Mouse (Mus musculus) ovary, postnatal 14 days (tissue): ENCODE measurements around the gene Ramp2.

Experiments
- DNase-seq: peaks from one replicate; pipeline ENCODE4 v3.0.0; 2022; ENCODE audit warnings: low spot score

Gene Ramp2

DNA sequence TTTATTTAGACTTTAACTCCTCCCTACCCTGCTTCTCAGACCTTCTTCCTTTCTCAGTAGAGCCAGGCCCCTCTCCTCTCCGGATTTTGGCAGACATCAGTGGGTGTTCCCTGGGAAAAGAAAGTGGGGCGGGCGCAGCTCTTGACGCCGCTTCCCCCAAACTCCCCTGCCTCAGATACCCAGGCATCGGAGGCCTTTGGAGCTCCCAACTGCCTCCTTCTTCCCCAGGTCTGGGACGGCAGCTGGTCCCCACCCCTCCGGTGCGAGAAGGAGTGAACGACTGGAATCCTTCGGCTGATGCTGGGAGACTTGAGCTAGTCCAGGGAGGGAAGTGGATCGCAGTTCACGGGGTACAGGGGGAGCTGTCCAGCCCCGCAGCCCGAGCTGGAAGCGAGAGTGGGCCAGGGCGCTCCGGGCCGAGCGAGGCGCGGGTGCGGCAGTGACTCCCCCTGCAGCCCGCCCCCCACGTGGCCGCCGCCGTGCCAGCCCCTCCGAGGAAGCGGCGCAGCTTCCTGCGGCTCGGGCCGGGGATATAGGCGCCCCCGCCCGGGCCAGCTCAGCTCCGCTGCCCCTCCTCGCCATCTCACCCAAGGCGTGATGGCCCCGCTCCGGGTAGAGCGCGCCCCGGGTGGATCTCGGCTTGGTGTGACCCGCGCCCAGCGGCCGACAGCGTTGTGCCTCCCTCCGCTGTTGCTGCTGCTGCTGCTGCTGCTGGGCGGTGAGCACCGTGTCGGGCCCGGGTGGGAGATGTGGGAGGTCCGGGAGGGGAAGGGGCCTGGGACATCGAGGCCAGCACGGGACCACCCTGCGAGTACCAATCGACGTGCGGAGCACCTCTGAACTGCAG is at the start of gene Ramp2:
Gene Ramp2, plus strand, starts transcription at position 174 of the 847 bp plus-strand sequence.
- DNase-seq, result no peak

DNA sequence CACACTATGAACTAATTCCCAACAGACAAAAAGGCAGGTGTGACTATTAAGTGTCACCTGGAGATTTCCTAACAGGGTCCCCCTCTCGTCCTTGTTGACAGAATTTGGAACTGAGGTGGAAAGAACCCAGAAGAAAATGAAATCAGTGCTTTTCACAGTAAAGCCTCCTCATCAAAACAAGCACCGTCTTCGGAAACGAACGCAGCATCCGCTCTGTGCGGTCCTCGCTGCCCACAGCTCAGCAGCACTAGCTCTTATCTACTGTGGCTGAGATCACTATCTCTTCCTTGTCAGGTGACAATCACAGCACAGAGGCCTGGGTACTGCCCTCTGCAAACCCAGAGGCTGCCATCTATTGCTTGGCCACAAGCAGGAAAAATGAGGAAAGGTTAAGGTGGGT is 49.7 kb upstream of the Ramp2 start:
- no peak for DNase-seq

DNA sequence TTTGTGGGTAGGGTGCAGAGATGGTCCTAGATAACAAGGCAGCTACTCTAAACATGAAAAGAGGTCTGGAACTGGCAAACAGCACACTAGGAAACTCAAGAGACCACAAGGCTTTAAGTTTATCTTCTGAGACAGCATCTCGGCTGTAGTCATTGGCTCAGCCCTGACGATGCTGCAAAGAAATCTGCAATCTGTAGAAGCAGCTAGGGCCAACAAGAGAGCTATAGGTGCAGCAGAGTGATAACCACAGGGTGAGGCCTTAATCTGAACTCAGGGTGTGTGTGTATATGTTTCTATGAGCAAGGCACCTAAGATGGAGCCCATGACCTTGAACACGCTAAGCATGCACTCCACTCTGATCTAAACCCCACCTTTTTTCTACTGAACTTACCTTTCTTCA is 46.3 kb upstream of the Ramp2 start:
- no peak for DNase-seq

DNA sequence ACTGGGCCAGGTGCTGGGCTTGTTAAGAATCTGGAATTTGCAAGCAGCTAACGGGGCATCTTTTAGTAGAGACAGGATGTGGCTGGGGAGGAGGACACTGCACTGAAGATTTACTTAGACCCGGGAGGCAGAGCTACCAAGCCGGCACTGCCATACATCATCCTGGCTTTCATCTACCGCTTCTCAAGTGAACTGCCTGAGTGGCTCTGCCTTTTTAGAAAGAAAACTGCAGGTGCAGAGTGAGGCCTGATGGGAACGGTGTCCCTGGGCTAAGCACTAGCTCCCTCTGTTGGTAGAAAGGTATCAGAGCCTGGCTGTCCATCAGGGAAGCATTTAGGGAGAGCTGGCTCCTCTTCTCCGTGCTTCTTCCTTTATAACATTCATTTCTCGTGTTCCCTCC is 44.8 kb upstream of the Ramp2 start:
- DNase-seq, result no peak

DNA sequence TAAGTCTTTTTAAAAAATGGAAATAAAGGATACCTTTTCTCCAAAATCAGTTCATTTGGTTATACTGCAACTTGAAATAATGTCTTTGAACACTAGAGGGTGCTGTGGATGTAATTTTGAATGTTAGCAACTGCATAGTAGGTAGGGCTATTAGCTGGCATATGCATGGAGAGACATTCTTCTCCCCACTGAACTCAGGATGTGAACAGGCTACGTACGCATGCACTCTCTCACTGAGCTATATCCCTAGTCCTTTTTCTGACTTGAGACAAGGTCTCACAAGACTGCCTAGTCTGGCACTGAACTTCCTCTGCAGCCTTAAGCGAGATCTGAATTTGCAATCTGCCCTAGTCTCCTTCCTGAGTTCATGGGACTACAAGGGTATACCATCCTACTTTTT is 33.9 kb upstream of the Ramp2 start:
- peak; percentile 31 for DNase-seq

DNA sequence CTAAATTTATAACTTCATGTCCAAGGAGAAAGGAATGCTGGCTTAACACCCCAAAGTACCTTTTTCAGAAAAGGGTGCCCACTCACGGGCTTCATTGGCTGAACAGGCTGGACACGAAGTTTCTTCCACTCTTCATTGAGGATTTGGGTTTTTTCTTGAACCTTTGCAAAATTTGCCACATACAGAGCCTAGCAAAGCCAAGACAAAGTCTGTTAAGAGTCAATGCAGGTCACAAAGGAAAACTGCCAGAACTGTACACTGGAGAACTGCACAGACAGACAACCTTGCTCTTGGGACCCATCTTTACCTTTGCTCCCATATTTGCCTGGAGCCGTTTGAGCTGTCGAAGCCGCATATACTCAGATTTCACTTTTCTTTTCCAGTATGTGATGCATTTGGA is 28.9 kb upstream of the Ramp2 start:
- DNase-seq, result no peak

DNA sequence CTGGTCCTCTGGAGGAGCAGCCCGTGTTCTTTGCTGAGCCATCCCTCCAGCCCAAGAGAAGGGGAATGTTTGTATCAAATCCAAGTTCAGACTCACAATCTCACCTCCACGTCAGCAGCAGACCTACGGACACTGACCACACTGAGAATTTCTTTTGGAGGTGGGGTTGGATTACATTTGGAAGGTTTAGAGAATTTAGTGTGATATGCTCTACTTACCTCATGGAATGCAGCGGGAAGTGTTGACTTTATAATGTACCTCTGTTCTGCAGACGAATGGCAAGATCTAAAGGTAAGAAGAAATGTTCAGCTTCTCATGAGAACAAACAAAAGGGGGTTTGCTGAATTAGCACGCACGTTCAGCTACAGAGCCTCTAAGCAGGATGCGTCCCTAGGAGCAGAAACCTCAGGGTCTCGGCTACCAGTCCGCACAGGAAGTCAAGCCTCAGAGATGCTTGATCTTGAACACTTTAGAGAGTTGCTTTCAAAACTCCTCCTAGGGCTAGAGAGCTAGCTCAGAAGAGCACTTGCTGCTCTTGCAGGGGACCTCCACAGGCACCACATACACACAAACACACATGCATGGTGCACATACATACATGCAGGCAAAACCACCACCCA is 27.3 kb upstream of the Ramp2 start:
- no peak for DNase-seq

DNA sequence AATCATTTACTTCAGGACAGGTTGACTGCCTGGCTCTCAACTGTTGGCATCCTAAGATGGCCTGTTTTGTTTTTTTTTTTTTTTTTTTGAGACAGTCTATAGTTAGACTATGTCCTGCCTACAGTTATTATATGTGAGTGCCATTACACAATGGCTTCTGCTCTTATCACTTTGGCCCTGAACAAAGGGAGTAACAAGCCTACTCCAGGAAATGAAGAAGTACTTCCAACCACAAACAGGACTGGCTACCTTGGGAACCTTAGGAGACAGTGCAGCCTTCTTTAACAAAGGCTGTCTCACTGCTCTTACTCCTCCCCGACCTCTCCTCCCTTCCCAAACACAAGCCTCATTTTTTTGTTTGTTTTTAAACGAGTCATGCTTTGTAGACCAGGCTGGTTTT is 25.0 kb upstream of the Ramp2 start:
- no peak for DNase-seq

DNA sequence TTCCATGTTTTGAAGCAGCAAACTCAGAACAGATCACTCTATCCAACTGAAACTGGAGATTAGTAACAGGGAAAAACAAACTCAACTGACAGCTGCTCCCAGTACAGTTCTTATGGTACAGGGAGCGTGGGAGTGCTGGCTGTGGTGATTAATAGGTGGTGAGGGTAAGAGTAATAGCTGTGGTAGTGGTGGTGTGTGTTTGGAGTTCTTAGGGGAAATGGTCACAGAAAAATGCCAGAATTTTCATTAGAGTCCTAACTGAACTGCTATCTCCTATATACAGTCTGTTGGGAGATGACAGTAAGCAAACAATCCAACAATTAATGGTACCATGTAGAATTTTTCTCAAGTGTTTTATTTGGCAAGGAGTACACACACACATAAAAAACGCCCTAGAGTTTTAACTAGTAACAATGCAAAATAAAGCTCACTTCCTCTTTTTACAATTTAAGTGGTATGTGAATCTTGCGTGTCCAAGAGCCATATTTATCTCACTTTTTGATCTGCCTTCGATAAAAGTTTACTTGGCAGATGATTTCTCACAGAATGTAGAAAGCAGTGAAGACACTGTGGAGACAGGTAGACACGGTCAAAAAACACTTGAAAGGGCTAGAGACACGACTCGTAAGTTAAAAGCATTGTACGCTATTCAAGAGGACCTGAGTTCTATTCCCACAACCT is 24.4 kb upstream of the Ramp2 start:
- DNase-seq, result no peak

DNA sequence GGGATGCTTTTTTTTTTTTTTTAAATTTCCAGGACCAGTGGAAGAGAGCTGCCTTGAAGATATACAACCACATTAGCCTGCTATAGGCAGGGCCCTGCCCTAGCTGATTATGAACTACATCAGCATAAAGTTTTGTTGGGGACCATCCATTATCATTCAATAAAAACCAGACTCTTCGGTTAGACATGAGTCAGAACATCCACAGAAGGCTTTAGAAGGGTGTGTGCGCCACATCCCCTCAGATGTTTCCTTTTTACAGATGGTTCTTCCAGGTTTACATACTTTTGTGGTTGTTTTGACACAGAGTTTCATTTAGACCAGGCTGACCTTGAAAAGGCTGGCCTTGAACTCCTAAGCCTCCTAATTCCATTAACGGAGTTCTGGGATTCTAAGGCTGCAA is 21.5 kb upstream of the Ramp2 start:
- no peak for DNase-seq

DNA sequence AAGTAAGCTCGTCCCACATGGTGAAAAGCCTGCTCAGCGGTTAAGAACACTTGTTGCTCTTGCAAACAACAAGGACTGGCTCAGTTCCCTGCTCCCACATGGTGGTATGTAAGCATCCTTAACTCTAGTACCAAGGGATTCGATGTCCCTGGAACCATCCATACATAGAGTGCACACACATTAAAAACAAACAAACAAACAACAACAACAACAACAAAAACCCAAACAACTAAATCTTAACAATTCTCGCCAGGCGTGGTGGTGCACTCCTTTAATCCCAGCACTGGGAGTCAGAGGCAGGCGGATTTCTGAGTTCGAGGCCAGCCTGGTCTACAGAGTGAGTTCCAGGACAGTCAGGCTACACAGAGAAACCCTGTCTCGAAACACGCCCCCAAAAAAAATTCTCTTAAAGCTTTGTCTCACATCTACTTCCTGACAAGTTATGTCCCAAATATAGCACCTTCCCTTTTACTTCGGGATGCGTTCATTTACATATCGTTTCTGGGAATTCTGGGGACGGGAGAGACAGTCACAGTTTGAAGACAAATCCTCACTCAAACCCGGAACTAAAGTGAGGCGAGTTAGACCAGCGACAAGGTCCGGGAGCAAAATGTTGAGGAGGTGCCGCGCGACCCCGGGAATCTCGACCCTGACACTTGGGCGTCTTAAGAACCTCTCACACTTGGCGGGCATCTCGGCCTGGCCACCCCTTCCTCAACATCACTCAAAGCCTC is 20.3 kb upstream of the Ramp2 start:
- no peak for DNase-seq

DNA sequence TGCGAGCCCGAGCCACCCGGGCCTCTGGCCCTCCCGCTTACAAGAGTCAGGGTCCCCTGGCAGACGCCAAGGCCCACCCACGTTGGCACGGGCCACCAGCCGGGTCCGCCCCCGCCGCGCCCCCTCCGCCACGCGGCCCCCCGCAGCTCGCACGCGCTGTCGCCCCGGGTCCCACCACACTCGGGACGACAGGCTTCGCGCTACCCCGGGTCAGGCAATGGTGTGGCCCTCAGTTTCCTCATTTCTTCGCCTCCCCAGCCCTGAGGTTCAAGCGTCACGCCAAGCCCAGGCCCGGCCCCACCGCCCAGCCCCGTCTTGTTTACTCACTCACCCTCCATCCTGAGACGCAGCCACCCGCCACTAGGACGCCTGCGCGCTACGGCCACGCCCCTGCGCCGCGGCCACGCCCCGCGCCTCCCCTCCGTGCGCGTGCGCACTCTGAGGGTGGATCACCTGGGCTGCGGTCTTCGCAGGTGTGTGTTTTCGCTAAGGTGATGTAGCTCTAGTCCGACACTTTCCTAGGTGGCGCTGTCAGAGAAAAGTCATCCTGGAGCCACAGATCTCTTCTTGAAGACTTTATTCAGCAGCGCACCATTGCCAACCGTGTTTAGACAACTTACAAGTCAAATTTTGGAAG is 19.6 kb upstream of the Ramp2 start, which contains the start of gene Ezh1:
Gene Ezh1, minus strand, starts transcription at position 399 of the 637 bp plus-strand sequence.
- peak; percentile 89 for DNase-seq

DNA sequence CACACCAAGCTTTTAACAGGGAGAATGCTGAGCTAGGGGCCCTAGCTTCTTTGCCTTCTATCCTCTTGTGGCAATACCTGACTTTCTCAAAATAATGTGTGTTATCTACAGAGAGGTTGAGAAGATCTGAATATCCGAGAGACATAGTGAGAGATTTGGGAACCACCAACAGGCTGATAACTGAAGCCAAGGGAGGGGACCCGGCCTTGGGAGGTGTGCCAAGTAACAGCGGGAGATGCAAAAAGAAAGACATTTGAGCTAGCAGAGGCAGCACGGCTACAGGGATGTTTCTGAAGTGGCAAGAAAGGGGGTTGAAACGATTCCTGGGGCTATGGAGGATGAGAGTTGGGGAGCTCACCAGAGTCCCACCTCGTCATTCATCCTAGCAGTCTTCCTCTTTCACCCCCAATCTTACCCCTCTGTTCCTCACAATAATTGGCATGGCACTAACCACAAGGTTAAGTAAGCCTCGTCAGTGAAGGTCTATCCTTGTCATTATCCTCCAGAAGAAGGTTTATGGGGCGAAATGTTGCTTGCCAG is 16.4 kb upstream of the Ramp2 start:
- DNase-seq, result no peak

DNA sequence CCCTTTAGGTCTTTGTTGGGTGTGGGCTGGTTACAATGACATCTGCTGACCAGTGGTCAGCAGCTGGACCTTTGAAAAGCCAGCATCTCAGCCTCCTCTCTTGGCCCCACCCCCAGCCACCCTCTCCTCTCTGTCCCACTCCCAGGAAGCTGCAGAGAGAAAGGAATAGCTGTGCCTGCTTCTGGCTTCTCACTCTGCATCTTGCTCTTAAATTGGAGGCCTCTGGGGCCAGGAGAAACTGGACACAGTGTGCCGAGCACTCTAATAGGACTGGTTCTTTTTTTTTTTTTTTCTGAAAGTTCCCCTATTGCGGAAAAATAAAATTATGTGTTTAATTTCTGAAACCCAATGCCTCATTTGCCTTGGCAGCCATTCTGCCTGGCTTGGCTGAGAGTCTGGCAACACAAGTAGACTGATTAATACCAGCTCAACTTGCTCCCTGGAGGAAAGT is 15.7 kb upstream of the Ramp2 start:
- DNase-seq, result no peak

DNA sequence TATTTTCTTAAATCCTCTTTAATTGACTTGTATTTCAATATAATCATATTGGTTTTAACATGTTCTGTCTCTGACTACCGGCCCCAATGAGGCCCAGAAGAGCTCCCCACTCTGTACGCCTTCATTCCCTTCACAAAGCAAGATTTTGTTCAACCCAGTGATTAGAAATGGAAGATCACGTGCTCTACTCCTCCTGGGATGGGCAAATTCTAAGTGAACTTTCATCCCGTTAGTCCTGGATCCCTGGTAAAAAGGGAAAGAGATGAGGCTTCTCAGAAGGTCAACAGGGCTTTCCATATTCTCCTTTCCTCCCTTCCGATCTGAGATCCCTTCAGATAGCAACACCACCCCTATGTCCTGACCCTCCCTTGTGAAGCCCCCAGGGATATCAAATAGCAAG is 15.3 kb upstream of the Ramp2 start:
- DNase-seq, result no peak

DNA sequence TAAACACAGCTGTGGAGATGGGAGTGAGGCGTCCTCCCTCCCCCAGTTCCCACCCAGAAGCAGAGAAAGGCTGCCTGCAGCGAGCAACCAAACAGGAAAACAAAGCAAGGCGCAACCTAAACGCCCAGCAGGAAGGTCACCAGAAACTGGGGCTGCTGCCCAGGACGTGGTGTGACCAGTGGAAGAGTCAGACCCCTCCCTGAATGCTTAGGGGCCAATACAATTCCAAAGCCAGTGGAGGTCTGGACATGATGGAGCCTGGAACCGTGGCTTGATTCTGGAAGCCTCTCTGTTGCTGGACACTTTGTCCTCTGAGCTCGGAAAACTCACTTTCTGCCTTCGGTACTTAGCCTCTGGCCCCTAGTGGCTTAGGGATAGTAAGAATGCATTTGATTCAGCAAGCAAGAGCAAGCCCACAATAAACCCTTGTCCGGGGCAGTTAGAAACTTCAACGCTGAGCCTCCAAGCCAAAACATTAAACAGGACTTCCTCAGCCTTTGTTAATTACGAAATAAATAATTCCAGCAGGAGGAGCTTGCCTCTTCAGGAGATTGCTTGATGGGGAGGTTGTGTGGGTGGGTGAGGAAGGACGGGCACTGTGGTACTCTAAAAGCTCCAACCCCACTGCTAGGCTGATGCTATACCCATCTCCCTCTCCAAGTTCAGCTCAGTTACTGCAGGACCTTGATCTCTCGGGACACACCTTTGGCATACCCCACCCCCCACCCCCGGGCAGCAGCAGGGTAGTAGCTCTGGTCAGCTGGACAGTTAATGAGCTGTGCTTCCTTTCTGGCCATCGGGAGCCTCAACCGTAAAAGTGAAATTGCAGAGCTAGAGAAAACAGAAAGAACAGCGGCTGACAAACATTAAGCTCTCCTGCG is 14.6 kb upstream of the Ramp2 start:
- no peak for DNase-seq

DNA sequence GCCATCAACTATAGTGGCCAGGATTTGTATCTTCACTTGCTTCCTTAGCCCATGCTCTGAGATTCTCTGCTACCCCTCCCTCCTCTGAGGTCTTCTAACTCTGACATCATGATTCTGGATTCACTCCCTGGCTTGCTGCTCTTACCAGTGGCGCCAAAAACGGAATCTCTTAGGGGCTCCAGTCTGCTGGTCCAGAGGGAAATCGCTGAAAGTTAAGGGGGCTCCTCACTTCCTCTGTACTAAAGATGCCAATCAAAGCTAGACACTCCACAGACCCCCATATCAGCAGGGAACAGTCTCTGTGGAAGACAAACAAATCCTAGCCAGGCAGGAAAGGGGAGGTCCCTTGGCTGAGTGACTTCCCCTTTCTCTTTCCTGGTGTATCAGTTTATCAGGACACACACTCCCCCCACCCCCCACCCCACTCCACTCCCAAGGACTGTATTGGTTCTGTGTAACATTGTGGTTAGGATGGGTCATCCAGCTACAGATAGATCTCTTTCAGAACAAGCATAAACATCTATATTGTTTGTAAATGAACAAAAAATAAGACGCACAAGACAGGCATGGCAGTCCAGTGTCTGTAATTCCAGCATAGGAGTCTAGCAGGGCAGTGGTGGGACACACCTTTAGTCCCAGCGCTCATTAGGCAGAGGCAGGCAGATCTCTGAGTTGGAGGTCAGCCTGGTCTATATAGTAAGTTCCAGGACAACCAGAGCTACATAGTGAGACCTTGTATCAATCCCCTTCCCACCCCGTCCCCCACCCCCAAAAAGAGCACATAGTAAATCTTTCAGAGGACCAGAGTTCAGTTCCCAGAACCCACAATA is 13.6 kb upstream of the Ramp2 start:
- no peak for DNase-seq

DNA sequence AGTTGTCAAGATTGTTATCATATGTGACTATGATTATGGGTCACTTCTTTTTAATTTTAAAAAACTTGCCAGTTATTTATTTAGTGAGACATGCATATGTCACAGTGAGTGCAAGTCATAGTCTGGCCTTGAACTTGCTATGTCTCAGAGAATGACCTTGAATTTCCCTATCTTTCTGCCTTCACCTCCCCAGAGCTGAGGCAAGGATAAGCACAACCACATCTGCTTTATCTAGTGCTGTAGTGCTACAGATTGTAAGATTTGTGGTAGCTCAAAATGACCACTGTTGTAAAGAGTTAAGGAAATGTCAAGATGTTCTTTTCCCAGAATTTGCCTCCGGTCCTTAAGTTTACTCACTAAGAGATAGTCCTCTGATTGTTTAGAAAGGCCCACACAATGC is 12.6 kb upstream of the Ramp2 start:
- DNase-seq, result no peak

DNA sequence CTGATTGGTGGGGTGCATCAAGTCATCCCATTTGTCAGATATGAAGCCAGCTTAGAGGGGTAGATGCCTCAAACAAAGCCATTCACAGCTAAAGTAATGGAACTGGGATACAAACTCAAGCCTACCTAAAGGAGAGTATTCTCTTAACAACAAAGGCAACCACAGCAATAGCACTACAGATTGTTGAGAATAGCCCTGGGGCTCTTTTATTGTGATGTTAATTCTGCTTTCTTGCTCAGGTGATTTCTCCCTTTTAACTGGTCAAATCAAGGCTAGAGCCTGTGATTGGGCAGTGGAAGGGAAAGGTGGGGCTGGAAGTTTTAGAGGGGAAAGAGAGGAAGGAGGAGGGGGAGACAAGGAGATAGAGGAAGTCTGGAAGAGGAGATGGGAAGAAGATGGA is 11.7 kb upstream of the Ramp2 start:
- no peak for DNase-seq

DNA sequence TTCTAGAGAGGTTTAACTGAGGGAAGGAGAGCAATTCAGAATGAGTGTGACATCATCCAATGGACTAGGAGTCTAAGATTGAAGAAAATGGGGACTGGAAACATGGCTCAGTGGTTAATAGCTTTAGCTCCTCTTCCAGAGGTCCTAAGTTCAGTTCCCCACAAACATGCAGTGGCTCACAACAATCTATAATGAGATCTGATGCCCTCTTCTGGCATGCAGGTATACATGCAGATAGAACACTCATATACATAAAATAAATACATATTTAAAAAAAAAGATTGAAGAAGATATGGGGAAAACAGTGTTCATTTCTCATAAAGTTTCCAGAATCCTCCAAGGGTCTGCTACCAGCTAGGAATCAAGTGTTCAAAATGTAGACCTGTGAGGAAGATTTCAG is 10.4 kb upstream of the Ramp2 start:
- no peak for DNase-seq
